Mouse (Mus musculus): Measurements from ENCODE around the gene Rpgrip1l. TPM values are rescaled to one million over a fixed set of nuclear protein-coding genes. Genes with fewer than 3 reads are reported as not detected.

Rpgrip1l gene
- polyA plus RNA-seq (2016; fragmentation: Nextera tagmentation; extraction: Ambion mirVana): 14.4 and 15.6 TPM in 2 replicates

GRCm38 (mm10) chr8:91312835-91313832, at the start of gene Rpgrip1l, which contains the start of gene Fto:
TSS of gene Rpgrip1l (minus strand) at chr8:91313262.
TSS of gene Fto (plus strand) at chr8:91313525.
- Histone ChIP-seq H3K4me1 (peaks cover 29% of the 10 kb centered on the region), H3K9me3 (no peaks in the 10 kb centered on the region), H3K36me3 (0 out of 2 replicates have a peak, but pooled peaks cover 2% of the 10 kb centered on the region), H3K4me2 (replicated peaks) (peak within 1 kb of the TSS; percentile 89), H3K4me3 (peak within 1 kb of the TSS; percentile 72), H3K27me3 (no peaks in the 10 kb centered on the region), H3K9ac (replicated peaks) (peak within 1 kb of the TSS; percentile 80), H3K27ac (replicated peaks) (peak within 1 kb of the TSS; percentile 73)
- ATAC-seq (ENCODE audit: low FRiP score, low read depth): peak; percentile 99
- WGBS: 1% methylated on average over 59 of the region's 59 CpGs

- no peak overlapping the region for H3K27ac ChIP-seq (replicated peaks)
- peaks cover 27% of the 10 kb centered on the region for H3K4me1 ChIP-seq
- H3K27me3 ChIP-seq: peaks cover 22% of the 10 kb centered on the region
- H3K4me2 ChIP-seq (replicated peaks): no peak overlapping the region
- H3K9ac ChIP-seq (replicated peaks): no peak overlapping the region
- no peak overlapping the region for H3K4me3 ChIP-seq
- H3K36me3 ChIP-seq: no peaks in the 10 kb centered on the region
- WGBS: 90% methylated on average over 10 of the region's 10 CpGs
- no peaks in the 10 kb centered on the region for H3K9me3 ChIP-seq
- no peak for ATAC-seq (ENCODE audit: low FRiP score, low read depth)
These were observed 47.7 kb upstream of the Rpgrip1l start for GRCm38 (mm10) chr8:91360644-91361357.

GRCm38 (mm10) chr8:91359511-91359910, 46.4 kb upstream of the Rpgrip1l start:
- WGBS: 91% methylated on average over 9 of the region's 9 CpGs
- H3K9me3 ChIP-seq: no peaks in the 10 kb centered on the region
- H3K27me3 ChIP-seq: peaks cover 19% of the 10 kb centered on the region
- H3K4me2 ChIP-seq (replicated peaks): no peak overlapping the region
- H3K27ac ChIP-seq (replicated peaks): no peak overlapping the region
- H3K4me3 ChIP-seq: no peak overlapping the region
- no peaks in the 10 kb centered on the region for H3K36me3 ChIP-seq
- ATAC-seq (ENCODE audit: low FRiP score, low read depth): no peak
- no peak overlapping the region for H3K9ac ChIP-seq (replicated peaks)
- H3K4me1 ChIP-seq: peaks cover 27% of the 10 kb centered on the region

- WGBS: 84% methylated on average over 5 of the region's 5 CpGs
- no peak overlapping the region for H3K4me3 ChIP-seq
- H3K36me3 ChIP-seq: no peaks in the 10 kb centered on the region
- no peaks in the 10 kb centered on the region for H3K9me3 ChIP-seq
- ATAC-seq (ENCODE audit: low FRiP score, low read depth): no peak
- H3K9ac ChIP-seq (replicated peaks): no peak overlapping the region
- no peak overlapping the region for H3K27ac ChIP-seq (replicated peaks)
- H3K27me3 ChIP-seq: peaks cover 13% of the 10 kb centered on the region
- H3K4me2 ChIP-seq (replicated peaks): no peak overlapping the region
- H3K4me1 ChIP-seq: peaks cover 23% of the 10 kb centered on the region
These were observed 45.0 kb upstream of the Rpgrip1l start for GRCm38 (mm10) chr8:91358016-91358415.

- Histone ChIP-seq H3K4me3 (no peak overlapping the region), H3K36me3 (no peaks in the 10 kb centered on the region), H3K4me2 (replicated peaks) (no peak overlapping the region), H3K9me3 (no peaks in the 10 kb centered on the region), H3K4me1 (peaks cover 23% of the 10 kb centered on the region), H3K27ac (replicated peaks) (no peak overlapping the region), H3K9ac (replicated peaks) (no peak overlapping the region), H3K27me3 (peaks cover 11% of the 10 kb centered on the region)
- 94% methylated on average over 4 of the region's 4 CpGs for WGBS
- ATAC-seq (ENCODE audit: low FRiP score, low read depth): no peak
These were observed 44.5 kb upstream of the Rpgrip1l start for GRCm38 (mm10) chr8:91357493-91358014.

GRCm38 (mm10) chr8:91355956-91356699, 43.1 kb upstream of the Rpgrip1l start:
- no peaks in the 10 kb centered on the region for H3K9me3 ChIP-seq
- peaks cover 9% of the 10 kb centered on the region; the same call in 1 of the 2 replicates for H3K27me3 ChIP-seq
- peak overlapping the region; percentile 35 for H3K4me2 ChIP-seq (replicated peaks)
- peak; percentile 65 for ATAC-seq (ENCODE audit: low FRiP score, low read depth)
- peak overlapping the region; percentile 72 for H3K27ac ChIP-seq (replicated peaks)
- no peak overlapping the region for H3K4me3 ChIP-seq
- H3K9ac ChIP-seq (replicated peaks): no peak overlapping the region
- H3K4me1 ChIP-seq: peaks cover 23% of the 10 kb centered on the region
- 58% methylated on average over 11 of the region's 11 CpGs for WGBS
- no peaks in the 10 kb centered on the region for H3K36me3 ChIP-seq

GRCm38 (mm10) chr8:91355301-91355905, 42.3 kb upstream of the Rpgrip1l start:
- H3K4me1 ChIP-seq: peaks cover 23% of the 10 kb centered on the region
- H3K9me3 ChIP-seq: no peaks in the 10 kb centered on the region
- WGBS: 51% methylated on average over 10 of the region's 10 CpGs
- H3K27me3 ChIP-seq: peaks cover 9% of the 10 kb centered on the region; the same call in 1 of the 2 replicates
- peak; percentile 41; the same call in 1 of the 2 replicates for ATAC-seq (ENCODE audit: low FRiP score, low read depth)
- H3K4me3 ChIP-seq: no peak overlapping the region
- no peak overlapping the region for H3K9ac ChIP-seq (replicated peaks)
- H3K36me3 ChIP-seq: no peaks in the 10 kb centered on the region
- peak overlapping the region; percentile 35 for H3K4me2 ChIP-seq (replicated peaks)
- peak overlapping the region; percentile 72 for H3K27ac ChIP-seq (replicated peaks)

- H3K27me3 ChIP-seq: peaks cover 9% of the 10 kb centered on the region; the same call in 1 of the 2 replicates
- H3K36me3 ChIP-seq: no peaks in the 10 kb centered on the region
- H3K9ac ChIP-seq (replicated peaks): no peak overlapping the region
- H3K9me3 ChIP-seq: no peaks in the 10 kb centered on the region
- H3K4me2 ChIP-seq (replicated peaks): no peak overlapping the region
- no peak overlapping the region for H3K4me3 ChIP-seq
- WGBS: 90% methylated on average over 4 of the region's 4 CpGs
- no peak for ATAC-seq (ENCODE audit: low FRiP score, low read depth)
- H3K27ac ChIP-seq (replicated peaks): no peak overlapping the region
- peaks cover 23% of the 10 kb centered on the region for H3K4me1 ChIP-seq
These were observed 40.8 kb upstream of the Rpgrip1l start for GRCm38 (mm10) chr8:91353907-91354306.

GRCm38 (mm10) chr8:91353062-91353461, 40.0 kb upstream of the Rpgrip1l start:
- Histone ChIP-seq H3K36me3 (no peaks in the 10 kb centered on the region), H3K27me3 (0 out of 2 replicates have a peak, but pooled peaks cover 2% of the 10 kb centered on the region), H3K9me3 (no peaks in the 10 kb centered on the region; the same call in 1 of the 2 replicates), H3K4me1 (peaks cover 23% of the 10 kb centered on the region), H3K4me3 (no peak overlapping the region), H3K4me2 (replicated peaks) (no peak overlapping the region), H3K27ac (replicated peaks) (no peak overlapping the region), H3K9ac (replicated peaks) (no peak overlapping the region)
- no peak for ATAC-seq (ENCODE audit: low FRiP score, low read depth)
- WGBS: 81% methylated on average over 5 of the region's 5 CpGs

GRCm38 (mm10) chr8:91352598-91352997, 39.5 kb upstream of the Rpgrip1l start:
- Histone ChIP-seq H3K4me3 (no peak overlapping the region), H3K4me1 (peaks cover 23% of the 10 kb centered on the region), H3K36me3 (no peaks in the 10 kb centered on the region), H3K4me2 (replicated peaks) (no peak overlapping the region), H3K27ac (replicated peaks) (no peak overlapping the region), H3K9me3 (no peaks in the 10 kb centered on the region; the same call in 1 of the 2 replicates), H3K27me3 (no peaks in the 10 kb centered on the region), H3K9ac (replicated peaks) (no peak overlapping the region)
- WGBS: 90% methylated on average over 3 of the region's 3 CpGs
- no peak for ATAC-seq (ENCODE audit: low FRiP score, low read depth)

- Histone ChIP-seq H3K9me3 (no peaks in the 10 kb centered on the region; the same call in 1 of the 2 replicates), H3K4me3 (no peak overlapping the region), H3K4me1 (peaks cover 11% of the 10 kb centered on the region), H3K4me2 (replicated peaks) (no peak overlapping the region), H3K27me3 (no peaks in the 10 kb centered on the region), H3K27ac (replicated peaks) (no peak overlapping the region), H3K9ac (replicated peaks) (no peak overlapping the region), H3K36me3 (no peaks in the 10 kb centered on the region)
- no peak for ATAC-seq (ENCODE audit: low FRiP score, low read depth)
- WGBS: 81% methylated on average over 7 of the region's 7 CpGs
These were observed 37.6 kb upstream of the Rpgrip1l start for GRCm38 (mm10) chr8:91350628-91351027.

All from midbrain, embryonic 12.5 days (tissue).